Mouse (Mus musculus) forebrain, postnatal 0 days (tissue): ENCODE results near the gene Caprin1. TPM values are rescaled to one million over a fixed set of nuclear protein-coding genes. Genes with fewer than 3 reads are reported as not detected.

Experiments
- ATAC-seq: fragments of 200-750 bp; cut with Nextera tagmentation; 2 replicates; pipeline ENCODE4 v1.8.0; 2017; ENCODE audit warnings: mild to moderate bottlenecking, moderate library complexity
- DNase-seq: peaks from one replicate; pipeline ENCODE4 v3.0.0-alpha.2; 2015
- H3K27ac ChIP-seq: fragments of 300-500 bp; sonication (generic); 2 replicates; pipeline ENCODE4 v1.5.1; 2014; ENCODE audit warnings: low read depth, mild to moderate bottlenecking, antibody characterized with exemption, low read length, moderate library complexity, mixed read lengths
- H3K27me3 ChIP-seq: fragments of 300-500 bp; sonication (generic); 2 replicates; pipeline ENCODE4 v1.6.1; 2014; ENCODE audit warnings: mild to moderate bottlenecking, low read length, mixed read lengths; ENCODE audit not compliant: insufficient read depth
- H3K36me3 ChIP-seq: fragments of 300-500 bp; sonication (generic); 2 replicates; pipeline ENCODE4 v1.6.1; 2014; ENCODE audit warnings: mild to moderate bottlenecking, moderate library complexity; ENCODE audit not compliant: insufficient read depth
- H3K4me1 ChIP-seq: fragments of 300-500 bp; sonication (generic); 2 replicates; pipeline ENCODE4 v1.6.1; 2014; ENCODE audit warnings: antibody characterized with exemption; ENCODE audit not compliant: insufficient read depth
- H3K4me2 ChIP-seq: fragments of 300-500 bp; sonication (generic); 2 replicates; pipeline ENCODE4 v1.6.1; 2014; ENCODE audit warnings: low read depth, mild to moderate bottlenecking, moderate library complexity
- H3K4me3 ChIP-seq: fragments of 300-500 bp; sonication (generic); 2 replicates; pipeline ENCODE4 v1.5.1; 2014; ENCODE audit warnings: low read depth, low read length, mixed read lengths
- H3K9ac ChIP-seq: fragments of 300-500 bp; sonication (generic); 2 replicates; pipeline ENCODE4 v1.6.1; 2014; ENCODE audit warnings: mild to moderate bottlenecking
- H3K9me3 ChIP-seq: fragments of 300-500 bp; sonication (generic); 2 replicates; pipeline ENCODE4 v1.6.1; 2016; ENCODE audit warnings: low read length
- CTCF ChIP-seq: sonication (generic); IDR thresholded peaks from 2 replicates; pipeline ENCODE4 v1.5.1; 2016; ENCODE audit warnings: antibody characterized with exemption, control low read depth, low read depth
- WGBS: fragments of 180-500 bp; shearing (Covaris S2); extraction: QIAGEN DNeasy Blood & Tissue Kit; methylation state at CpG from one replicate; pipeline ENCODE4 v1.1.7; 2014; 5-methylcytosine and 5-hydroxymethylcytosine counted together
- polyA plus RNA-seq: library from polyadenylated mRNA; unstranded; fragments of >200 nt; fragmentation: Nextera tagmentation; extraction: Ambion mirVana; gene quantifications from 2 replicates; pipeline ENCODE4 v1.2.1, GENCODE M21; 2015
- total RNA-seq: library from RNA; depleted of rRNA; stranded (reverse); fragments of >200 nt; gene quantifications from 2 replicates; pipeline ENCODE4 v1.2.3, GENCODE M21; 2014

Gene Caprin1
- total and polyA plus RNA-seq, 2 experiments from 2014 or later, result 253 to 369 TPM

DNA sequence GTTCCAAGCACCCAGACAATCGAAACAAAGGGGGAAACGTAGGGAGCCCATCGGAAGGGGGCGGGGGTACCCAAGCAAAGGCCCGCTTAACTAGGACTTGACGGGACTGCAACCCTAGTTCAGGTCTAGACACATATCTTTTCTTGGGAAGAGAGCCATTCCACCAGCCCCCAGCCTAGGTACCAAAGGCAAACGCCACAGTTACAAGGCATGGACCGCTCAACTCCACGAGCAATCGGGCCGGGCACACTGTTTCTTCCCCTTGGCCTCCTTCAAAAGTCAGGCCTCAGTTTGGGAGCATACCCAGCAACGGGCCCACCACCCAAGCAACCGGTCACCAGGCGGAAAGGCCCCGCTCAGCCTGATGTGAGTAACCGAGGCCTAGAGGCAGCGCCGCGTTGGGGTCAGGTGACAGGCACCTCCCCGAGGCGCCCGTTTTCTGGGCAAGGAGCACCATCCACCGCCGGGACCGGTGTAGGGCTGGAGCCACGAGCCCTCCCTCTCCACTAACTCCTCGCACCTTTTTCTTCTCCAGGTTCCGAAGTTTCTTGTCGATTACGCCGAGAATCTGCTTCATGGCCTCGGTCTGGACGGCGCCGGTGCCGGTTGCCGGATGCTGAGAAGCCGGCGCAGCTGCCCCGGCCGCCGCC, 1.1 kb downstream of the Caprin1 start:
- no peaks in the 10 kb centered on the region for H3K9me3 ChIP-seq
- under 1% methylated on average over 42 of the region's 42 CpGs for WGBS
- peaks cover 11% of the 10 kb centered on the region for H3K4me1 ChIP-seq
- H3K36me3 ChIP-seq, result peaks cover 8% of the 10 kb centered on the region
- DNase-seq, result peak; percentile 66
- H3K27ac ChIP-seq, result peak overlapping the region; percentile 100
- peak overlapping the region; percentile 84 for H3K4me3 ChIP-seq
- peak overlapping the region; percentile 60 for H3K4me2 ChIP-seq
- no peak for TF ChIP-seq CTCF
- H3K9ac ChIP-seq, result peak overlapping the region; percentile 99
- no peaks in the 10 kb centered on the region for H3K27me3 ChIP-seq
- peak; percentile 25 for ATAC-seq

DNA sequence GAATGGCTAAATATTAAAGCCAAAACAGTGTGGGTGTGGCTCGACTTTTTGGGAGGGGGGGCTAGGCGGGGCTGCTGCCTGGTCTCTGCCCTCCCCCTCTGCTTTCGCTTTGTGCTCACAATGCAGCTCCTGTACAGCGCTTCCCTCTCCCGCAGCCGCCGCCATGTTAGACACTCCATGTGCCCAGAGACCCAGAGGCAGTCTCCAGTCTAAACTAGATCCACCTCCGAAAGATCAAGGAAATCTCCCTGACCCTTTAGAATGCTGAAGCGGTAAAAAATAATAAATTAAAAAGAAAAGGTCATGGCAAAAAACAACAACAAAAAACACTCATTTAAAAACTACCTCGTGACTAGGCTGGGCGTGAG, 1.6 kb downstream of the Caprin1 start:
- H3K36me3 ChIP-seq, result peaks cover 9% of the 10 kb centered on the region
- H3K9ac ChIP-seq, result peak overlapping the region; percentile 99
- TF ChIP-seq CTCF, result no peak
- no peaks in the 10 kb centered on the region for H3K9me3 ChIP-seq
- H3K27me3 ChIP-seq, result no peaks in the 10 kb centered on the region
- peak overlapping the region; percentile 60 for H3K4me2 ChIP-seq
- ATAC-seq, result peak; percentile 71
- peak overlapping the region; percentile 100 for H3K27ac ChIP-seq
- peaks cover 11% of the 10 kb centered on the region for H3K4me1 ChIP-seq
- DNase-seq, result peak; percentile 83
- WGBS, result under 1% methylated on average over 11 of the region's 11 CpGs
- peak overlapping the region; percentile 84 for H3K4me3 ChIP-seq

GRCm38 (mm10) chr2:103792009-103792408, 5.4 kb downstream of the Caprin1 start:
- no peaks in the 10 kb centered on the region for H3K27me3 ChIP-seq
- peaks cover 11% of the 10 kb centered on the region for H3K4me1 ChIP-seq
- no peak for TF ChIP-seq CTCF
- no peaks in the 10 kb centered on the region for H3K9me3 ChIP-seq
- peaks cover 12% of the 10 kb centered on the region for H3K36me3 ChIP-seq
- ATAC-seq (no peak), DNase-seq (no peak)
- WGBS, result 94% methylated on average over 1 of the region's 1 CpGs
- H3K4me2 ChIP-seq, result no peak overlapping the region
- no peak overlapping the region for H3K27ac ChIP-seq
- H3K4me3 ChIP-seq, result no peak overlapping the region
- H3K9ac ChIP-seq, result no peak overlapping the region

- 98% methylated on average over 1 of the region's 1 CpGs for WGBS
- peaks cover 10% of the 10 kb centered on the region for H3K36me3 ChIP-seq
- no peak for TF ChIP-seq CTCF
- no peak overlapping the region for H3K4me2 ChIP-seq
- H3K4me1 ChIP-seq, result no peaks in the 10 kb centered on the region
- H3K27me3 ChIP-seq, result no peaks in the 10 kb centered on the region
- DNase-seq, result no peak
- ATAC-seq, result no peak
- H3K9ac ChIP-seq, result no peak overlapping the region
- no peaks in the 10 kb centered on the region for H3K9me3 ChIP-seq
- H3K27ac ChIP-seq, result no peak overlapping the region
- H3K4me3 ChIP-seq, result no peak overlapping the region
Observed at GRCm38 (mm10) chr2:103785735-103786134, 11.7 kb downstream of the Caprin1 start.

DNA sequence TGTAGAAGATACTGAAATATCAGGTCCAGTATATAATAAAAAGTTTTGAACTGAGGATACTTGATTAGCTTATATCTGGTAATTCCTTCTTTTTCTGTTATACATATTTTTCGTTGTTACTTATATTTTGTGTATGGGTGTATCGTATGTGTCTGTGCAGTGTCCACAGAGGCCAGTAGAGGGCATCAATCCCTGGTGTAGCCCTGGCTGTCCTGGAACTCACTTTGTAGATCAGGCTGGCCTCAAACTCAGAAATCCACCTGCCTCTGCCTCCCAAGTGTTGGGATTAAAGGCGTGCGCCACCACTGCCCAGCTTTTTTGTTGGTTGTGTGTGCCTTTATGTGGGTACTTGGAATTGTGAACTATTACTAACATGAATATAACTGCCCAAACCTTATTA, 12.8 kb downstream of the Caprin1 start:
- no peaks in the 10 kb centered on the region for H3K4me1 ChIP-seq
- peak; percentile 45 for TF ChIP-seq CTCF
- H3K9ac ChIP-seq, result no peak overlapping the region
- H3K4me3 ChIP-seq, result no peak overlapping the region
- no peak overlapping the region for H3K27ac ChIP-seq
- 84% methylated on average over 4 of the region's 4 CpGs for WGBS
- no peaks in the 10 kb centered on the region for H3K9me3 ChIP-seq
- no peak overlapping the region for H3K4me2 ChIP-seq
- ATAC-seq (no peak), DNase-seq (no peak)
- H3K27me3 ChIP-seq, result no peaks in the 10 kb centered on the region
- peaks cover 18% of the 10 kb centered on the region for H3K36me3 ChIP-seq

GRCm38 (mm10) chr2:103762492-103762891, 35.0 kb downstream of the Caprin1 start:
- Histone ChIP-seq H3K4me1 (0 out of 2 replicates have a peak, but pooled peaks cover 8% of the 10 kb centered on the region), H3K27me3 (no peaks in the 10 kb centered on the region), H3K4me3 (no peak overlapping the region), H3K27ac (no peak overlapping the region), H3K4me2 (no peak overlapping the region), H3K9ac (no peak overlapping the region), H3K36me3 (peaks cover 16% of the 10 kb centered on the region), H3K9me3 (no peaks in the 10 kb centered on the region)
- no peak for ATAC-seq
- no peak for DNase-seq
- no peak for TF ChIP-seq CTCF
- WGBS, result 61% methylated on average over 1 of the region's 1 CpGs

DNA sequence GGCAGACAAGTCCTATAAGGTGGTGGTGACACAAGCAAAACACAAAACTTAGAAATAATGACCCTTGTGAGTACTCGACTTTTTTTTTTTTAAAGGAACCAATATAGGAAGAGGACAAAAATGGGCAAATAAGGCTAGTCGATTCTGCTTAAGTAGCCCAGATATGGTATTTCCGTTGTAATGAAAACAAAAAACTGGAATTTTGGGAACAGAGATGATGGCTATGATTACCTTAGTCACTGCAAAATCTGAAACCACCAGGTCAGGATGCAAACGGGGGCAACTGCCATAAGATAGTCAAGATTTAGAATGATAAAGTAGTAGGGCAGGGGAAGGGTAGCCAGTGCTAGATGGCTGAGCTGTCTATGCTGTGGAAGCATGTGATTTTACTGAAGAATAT, 35.5 kb downstream of the Caprin1 start:
- peak; percentile 6 for DNase-seq
- WGBS, result 40% methylated on average over 4 of the region's 4 CpGs
- no peaks in the 10 kb centered on the region for H3K9me3 ChIP-seq
- peaks cover 14% of the 10 kb centered on the region for H3K36me3 ChIP-seq
- ATAC-seq, result no peak
- TF ChIP-seq CTCF, result no peak
- H3K9ac ChIP-seq, result no peak overlapping the region
- no peak overlapping the region for H3K27ac ChIP-seq
- H3K27me3 ChIP-seq, result no peaks in the 10 kb centered on the region
- H3K4me3 ChIP-seq, result peak overlapping the region; percentile 66; the same call in 1 of the 2 replicates
- peak overlapping the region; percentile 67 for H3K4me2 ChIP-seq
- 0 out of 2 replicates have a peak, but pooled peaks cover 8% of the 10 kb centered on the region for H3K4me1 ChIP-seq
